Mouse (Mus musculus) myocyte (in vitro differentiated cells): ENCODE measurements around the gene Foxl1.

Source experiments
- POLR2A ChIP-seq: IDR thresholded peaks from one replicate; pipeline ENCODE4 v1.6.1; 2011; ENCODE audit warnings: low read depth, mild to moderate bottlenecking, control low read depth, moderate library complexity; ENCODE audit not compliant: insufficient read length
- TCF12 ChIP-seq: IDR thresholded peaks from one replicate; pipeline ENCODE4 v1.6.1; 2011; ENCODE audit warnings: mild to moderate bottlenecking, control low read depth; ENCODE audit not compliant: poor library complexity, insufficient read depth, severe bottlenecking
- TCF3 ChIP-seq: IDR thresholded peaks from one replicate; pipeline ENCODE4 v1.6.1; 2011; ENCODE audit warnings: low read depth, control low read depth; ENCODE audit not compliant: insufficient read length

GRCm38 (mm10) chr8:121089631-121090380 lies 37.9 kb upstream of the Foxl1 start:
- TF ChIP-seq TCF12, result no peak
- no peak for TF ChIP-seq POLR2A
- TF ChIP-seq TCF3, result no peak
